Comparison of ENCODE assay signal across 15 mouse cellular contexts in the genomic region with DNA sequence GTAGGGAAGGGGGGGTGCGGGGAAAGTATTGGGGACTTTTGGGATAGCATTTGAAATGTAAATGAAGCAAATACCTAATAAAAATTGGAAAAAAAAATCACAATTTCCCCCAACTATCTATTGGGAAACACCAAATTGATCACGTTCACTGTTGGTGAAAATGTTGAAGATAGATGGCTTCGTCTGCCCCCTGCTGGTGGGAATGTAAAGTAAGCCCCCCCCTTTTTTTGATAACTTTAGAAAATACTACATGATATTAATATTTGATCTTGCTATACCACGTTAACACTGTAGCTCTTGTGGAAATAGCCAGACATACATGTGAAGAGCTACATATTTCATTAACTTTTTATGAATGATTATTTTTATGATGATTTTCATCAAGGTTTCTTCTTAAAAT. TPM values are rescaled to one million over a fixed set of nuclear protein-coding genes. Genes with fewer than 3 reads are reported as not detected.
DNase-seq lines count a peak whose midpoint lies in the region; ATAC-seq and TF ChIP-seq lines count a peak whose summit lies in the region.
"Had no signal": no experiment of that assay in that cellular context is flagged by ENCODE, and none has a peak within 500 bp of the region (broad histone marks: within the 10 kb centered on the region; RNA-seq: fewer than 3 reads in every experiment).

No protein-coding gene starts in this region.

- no peak for DNase-seq in gastrocnemius, adult 2 months
- DNase-seq in gastrocnemius, adult 8-10 months (ENCODE audit: low spot score in 2 of 2): no peak
- DNase-seq in liver, embryonic 14.5 days (ENCODE audit: low read depth in 3 of 3, low spot score in 3 of 3): no peak
- no peak for DNase-seq in liver, embryonic 11.5 days (ENCODE audit: low spot score)
- peak; percentile 50 to 54 for DNase-seq in B cell, adult 2 months
- DNase-seq in c-Kit-positive CD71-positive TER-119-positive erythroid progenitor cells, embryonic 14.5 days (ENCODE audit: low spot score): peak; percentile 23
- DNase-seq in frontal cortex, postnatal 14 days (ENCODE audit: low spot score in 2 of 2): no peak
- no peak for DNase-seq in left cerebral cortex, adult 8-10 months (ENCODE audit: low spot score in 2 of 2)
- DNase-seq: adrenal gland, postnatal 25 days; cerebellum, postnatal 36 days; kidney, adult 11 months; thymus, postnatal 36 days had no signal

- H3K4me2 ChIP-seq in liver, embryonic 14.5 days (ENCODE audit: low read depth): no peak overlapping the region
- no peak overlapping the region for H3K4me2 ChIP-seq in liver, embryonic 11.5 days

- no peak overlapping the region for H3K4me3 ChIP-seq in gastrocnemius, adult 2 months
- no peak overlapping the region for H3K4me3 ChIP-seq in liver, embryonic 14.5 days (ENCODE audit: insufficient read depth in 1 of 2, low read depth in 2 of 2, low read length in 2 of 2)
- no peak overlapping the region for H3K4me3 ChIP-seq in liver, embryonic 11.5 days (ENCODE audit: low read depth, low read length)

- no peaks in the 10 kb centered on the region for H3K27me3 ChIP-seq in liver, embryonic 14.5 days (ENCODE audit: control insufficient read depth, insufficient read depth, low read length)
- H3K27me3 ChIP-seq in liver, embryonic 11.5 days (replicated peaks; ENCODE audit: control insufficient read depth, insufficient read depth, low read length): no peaks in the 10 kb centered on the region

- TF ChIP-seq CTCF in gastrocnemius, adult 2 months (IDR thresholded peaks at IDR 0.05): peak; percentile 50
- peak; percentile 48; the same call in 1 of the 2 replicates for TF ChIP-seq CTCF in liver, embryonic 14.5 days (IDR thresholded peaks at IDR 0.05; ENCODE audit: low read depth)

- WGBS in liver, embryonic 14.5 days (ENCODE audit: insufficient replicate concordance): 24% methylated on average over 4 of the region's 4 CpGs
- WGBS in liver, embryonic 11.5 days: 37% methylated on average over 4 of the region's 4 CpGs

- intact Hi-C loops in gastrocnemius, adult 2 months (cut with DNase I): no loop called here

- H3K9ac ChIP-seq in liver, embryonic 14.5 days (replicated peaks): no peak overlapping the region
- H3K9ac ChIP-seq in liver, embryonic 11.5 days (ENCODE audit: low read depth, low read length): no peak overlapping the region

- H3K4me1 ChIP-seq in liver, embryonic 14.5 days (replicated peaks; ENCODE audit: control insufficient read depth in 2 of 2, insufficient read depth in 2 of 2, low read length in 1 of 2): peaks cover 0 to 3% of the 10 kb centered on the region in 2 experiments; a peak in 1 of 4 replicates
- 0 out of 2 replicates have a peak, but pooled peaks cover 3% of the 10 kb centered on the region for H3K4me1 ChIP-seq in liver, embryonic 11.5 days (replicated peaks; ENCODE audit: control insufficient read depth, insufficient read depth, low read length)

- H3K36me3 ChIP-seq in liver, embryonic 14.5 days (replicated peaks; ENCODE audit: control insufficient read depth, insufficient read depth, low read depth): no peaks in the 10 kb centered on the region
- H3K36me3 ChIP-seq in liver, embryonic 11.5 days (ENCODE audit: control insufficient read depth, insufficient read depth, low read length): no peaks in the 10 kb centered on the region

- H3K27ac ChIP-seq in gastrocnemius, adult 2 months: no peak overlapping the region
- H3K27ac ChIP-seq in liver, embryonic 14.5 days: no peak overlapping the region
- no peak overlapping the region for H3K27ac ChIP-seq in liver, embryonic 11.5 days (ENCODE audit: low read depth, low read length)

- no peak for ATAC-seq in liver, embryonic 14.5 days (ENCODE audit: insufficient read depth)
- ATAC-seq in liver, embryonic 11.5 days (replicated peaks; ENCODE audit: low FRiP score): no peak

- TF ChIP-seq EP300 in liver, embryonic 14.5 days (IDR thresholded peaks at IDR 0.05; ENCODE audit: low read depth): no peak

- no peaks in the 10 kb centered on the region for H3K9me3 ChIP-seq in liver, embryonic 14.5 days (ENCODE audit: control insufficient read depth, low read length)
- no peaks in the 10 kb centered on the region for H3K9me3 ChIP-seq in liver, embryonic 11.5 days (ENCODE audit: control insufficient read depth, low read length)

RNA-seq across cellular contexts. Expression of a gene that starts 4.8 kb away (rescaled TPM):
- total RNA-seq in gastrocnemius, adult 2 months (2021): 1 to 10 TPM; 6.6 to 8.1 TPM
- total RNA-seq in gastrocnemius, adult 8-10 months (2022): 1 to 10 TPM; 6.7 to 8.2 (median 7.1) TPM
- 24.0 and 26.7 TPM in 2 replicates for polyA plus RNA-seq in liver, embryonic 14.5 days (2012; rRNA removed)
- 49.5 and 51.8 TPM in 2 replicates for polyA plus RNA-seq in liver, embryonic 14.5 days (2014; fragmentation: Nextera tagmentation; extraction: Ambion mirVana)
- 63.1 and 64.9 TPM in 2 replicates for polyA plus RNA-seq in liver, embryonic 11.5 days (2014; fragmentation: Nextera tagmentation; extraction: Ambion mirVana)
- total RNA-seq in left cerebral cortex, adult 8-10 months (2022): 10 to 100 TPM; 29.3 to 31.0 (median 29.8) TPM

RNA-seq across cellular contexts. Expression of a gene that starts 20.6 kb away (rescaled TPM):
- under 1 TPM; 0.18 to 0.20 TPM for total RNA-seq in gastrocnemius, adult 2 months (2021)
- under 1 TPM; 0.19 to 0.38 (median 0.29) TPM for total RNA-seq in gastrocnemius, adult 8-10 months (2022)
- polyA plus RNA-seq in liver, embryonic 14.5 days (2012; rRNA removed): not detected in 2 replicates
- polyA plus RNA-seq in liver, embryonic 14.5 days (2014; fragmentation: Nextera tagmentation; extraction: Ambion mirVana): not detected in 2 replicates
- polyA plus RNA-seq in liver, embryonic 11.5 days (2014; fragmentation: Nextera tagmentation; extraction: Ambion mirVana): not detected in 2 replicates
- not detected for total RNA-seq in left cerebral cortex, adult 8-10 months (2022)
- total RNA-seq: hematopoietic stem cell, adult 5-6 weeks; neutrophil, adult 5-6 weeks had no signal
- polyA plus RNA-seq: limb, embryonic 14.5 days had no signal

RNA-seq across cellular contexts. Expression of a gene that starts 34.9 kb away (rescaled TPM):
- 10 to 100 TPM; 18.7 to 19.9 TPM for total RNA-seq in gastrocnemius, adult 2 months (2021)
- 10 to 100 TPM; 17.2 to 25.7 (median 19.4) TPM for total RNA-seq in gastrocnemius, adult 8-10 months (2022)
- polyA plus RNA-seq in liver, embryonic 14.5 days (2012; rRNA removed): 19.1 and 44.6 TPM in 2 replicates
- polyA plus RNA-seq in liver, embryonic 14.5 days (2014; fragmentation: Nextera tagmentation; extraction: Ambion mirVana): 64.2 and 66.3 TPM in 2 replicates
- polyA plus RNA-seq in liver, embryonic 11.5 days (2014; fragmentation: Nextera tagmentation; extraction: Ambion mirVana): 211 and 221 TPM in 2 replicates
- 10 to 100 TPM in 3 of 4 experiments, 1 to 10 TPM in 1; 8.1 to 15.0 (median 11.0) TPM for total RNA-seq in left cerebral cortex, adult 8-10 months (2022)

RNA-seq across cellular contexts. Expression of a gene that starts 34.9 kb away (rescaled TPM):
- total RNA-seq in gastrocnemius, adult 2 months (2021): 1 to 10 TPM; 2.6 to 3.1 TPM
- total RNA-seq in gastrocnemius, adult 8-10 months (2022): 1 to 10 TPM; 2.4 to 3.8 (median 3.3) TPM
- 3.4 and 3.5 TPM in 2 replicates for polyA plus RNA-seq in liver, embryonic 14.5 days (2012; rRNA removed)
- polyA plus RNA-seq in liver, embryonic 14.5 days (2014; fragmentation: Nextera tagmentation; extraction: Ambion mirVana): 2.2 and 2.3 TPM in 2 replicates
- polyA plus RNA-seq in liver, embryonic 11.5 days (2014; fragmentation: Nextera tagmentation; extraction: Ambion mirVana): 9.2 and 10.1 TPM in 2 replicates
- 10 to 100 TPM; 16.7 to 22.0 (median 20.8) TPM for total RNA-seq in left cerebral cortex, adult 8-10 months (2022)

Comparison
In these comparisons a context has a peak if more than half of its experiments do, and no peak if none do; other contexts are left out.
1. DNase-seq: peak in B cell, adult 2 months (2 of 2) and c-Kit-positive CD71-positive TER-119-positive erythroid progenitor cells, embryonic 14.5 days (single experiment); none in gastrocnemius, adult 2 months (single experiment), gastrocnemius, adult 8-10 months (0 of 2), liver, embryonic 14.5 days (0 of 3), liver, embryonic 11.5 days (single experiment), frontal cortex, postnatal 14 days (0 of 2) and left cerebral cortex, adult 8-10 months (0 of 2).